Mouse (Mus musculus) liver, adult (tissue): Measurements from ENCODE around the gene Hcn2.

ENCODE experiments used
- GATA4 ChIP-seq: IDR thresholded peaks from 2 replicates; pipeline ENCODE4 v1.6.1; 2014; ENCODE audit warnings: mild to moderate bottlenecking, low read length; ENCODE audit not compliant: insufficient replicate concordance

Gene Hcn2

DNA sequence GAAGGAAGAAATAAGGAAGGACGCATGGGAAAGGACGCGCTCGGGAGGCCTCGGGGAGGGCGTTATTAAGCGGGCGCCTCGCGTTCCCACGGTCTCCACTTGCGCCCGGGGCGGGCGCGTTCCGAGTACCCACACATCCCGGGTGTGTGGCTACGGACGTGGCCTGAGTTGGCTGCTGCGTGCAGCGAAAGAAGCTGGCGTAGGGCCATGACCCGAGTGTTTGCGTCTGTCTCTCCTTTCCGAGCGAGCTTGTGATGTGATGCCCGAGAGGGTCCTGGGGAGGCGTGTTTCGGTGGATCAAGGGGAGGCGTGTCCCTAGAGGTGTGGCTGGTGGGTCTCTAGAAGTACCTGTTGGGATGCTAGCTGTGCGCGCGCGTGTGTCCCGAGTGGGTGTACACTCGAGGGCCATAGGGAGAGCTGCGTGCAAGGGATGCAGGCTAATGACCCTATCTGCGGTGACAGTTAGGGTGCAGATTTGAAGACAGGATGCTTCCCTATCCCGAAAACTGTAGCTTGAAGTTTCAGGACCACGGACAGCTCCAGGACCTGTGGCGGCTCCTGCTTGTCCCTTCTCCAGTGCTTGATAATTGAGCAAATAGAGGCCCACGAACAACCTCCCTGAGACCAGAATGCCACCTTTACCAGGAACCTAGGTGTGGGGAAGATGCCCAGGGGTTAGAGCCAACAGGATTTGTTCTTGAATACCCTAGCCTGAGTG, 1.4 kb downstream of the Hcn2 start:
- no peak for TF ChIP-seq GATA4

DNA sequence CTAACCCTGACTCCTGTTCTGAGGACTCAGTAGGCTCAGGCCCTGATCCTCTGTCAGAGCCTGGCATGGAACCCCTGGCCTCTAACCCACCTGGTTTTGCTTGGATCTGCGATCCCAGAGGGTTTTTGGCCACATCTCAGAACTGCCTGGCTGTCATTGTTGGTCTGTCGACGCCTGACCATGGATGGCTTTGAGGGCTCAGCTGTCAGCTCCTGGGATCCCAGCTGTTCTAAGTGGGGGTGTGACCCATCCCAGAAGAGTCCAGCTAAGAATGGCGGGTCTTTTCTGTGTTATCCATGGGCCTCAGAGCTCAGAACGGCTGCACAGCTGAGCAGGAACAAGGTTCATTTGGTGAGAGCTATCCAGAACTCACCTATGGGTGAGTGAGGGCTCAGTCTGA, 4.7 kb downstream of the Hcn2 start:
- no peak for TF ChIP-seq GATA4

DNA sequence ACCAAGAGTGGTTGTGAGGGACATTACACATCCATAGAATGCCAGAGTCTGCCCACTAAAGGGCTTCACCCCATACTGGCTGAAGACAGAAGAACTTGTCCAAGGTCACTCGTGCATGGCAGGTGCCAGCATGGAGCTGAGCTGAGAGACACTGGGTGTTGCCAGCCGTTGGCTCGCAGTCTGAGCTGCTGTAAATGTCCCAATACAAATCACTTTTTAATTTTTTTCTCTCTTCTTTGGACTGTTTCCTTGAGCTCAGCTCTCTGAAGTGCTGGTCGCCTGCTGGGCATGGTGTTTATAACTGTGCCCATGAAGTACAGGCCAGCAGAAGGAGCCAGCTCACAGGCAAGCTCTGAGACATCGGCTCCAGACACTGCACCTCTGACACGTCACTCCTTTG, 6.6 kb downstream of the Hcn2 start:
- no peak for TF ChIP-seq GATA4

DNA sequence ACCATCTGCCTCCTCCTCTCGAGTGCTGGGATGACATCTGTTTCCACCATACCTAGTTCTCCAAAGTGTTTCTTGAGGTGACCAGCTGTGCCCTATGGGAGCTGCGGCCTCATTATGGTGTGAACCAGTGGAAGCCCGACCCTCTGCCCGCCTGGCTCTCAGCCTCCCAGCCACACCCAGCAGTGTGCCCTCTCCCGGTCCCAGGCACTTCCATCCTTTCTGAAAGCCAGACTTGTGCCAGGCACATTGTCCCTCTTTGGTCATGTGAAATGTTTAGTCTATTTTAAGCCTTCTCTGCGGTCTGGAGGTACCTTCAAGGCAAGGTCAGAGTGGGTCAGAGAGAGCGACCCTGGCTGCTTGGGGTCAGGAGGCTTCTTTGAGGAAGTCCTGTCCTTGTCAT, 7.3 kb downstream of the Hcn2 start:
- TF ChIP-seq GATA4, result no peak

DNA sequence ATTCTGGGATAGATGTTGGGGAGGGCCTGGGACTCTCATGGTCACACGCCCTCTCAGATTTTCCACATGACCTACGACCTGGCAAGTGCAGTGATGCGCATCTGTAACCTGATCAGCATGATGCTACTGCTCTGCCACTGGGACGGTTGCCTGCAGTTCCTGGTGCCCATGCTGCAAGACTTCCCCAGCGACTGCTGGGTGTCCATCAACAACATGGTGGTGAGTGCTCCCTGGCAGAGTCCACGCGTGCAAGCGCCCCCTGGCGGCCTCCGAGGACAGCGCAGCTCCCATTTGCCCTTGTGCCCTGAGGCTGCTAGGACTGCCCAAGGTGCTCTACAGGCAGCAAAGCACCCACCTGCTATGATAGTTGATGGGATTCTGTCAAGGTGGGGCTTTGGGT, 9.7 kb downstream of the Hcn2 start:
- TF ChIP-seq GATA4, result no peak

DNA sequence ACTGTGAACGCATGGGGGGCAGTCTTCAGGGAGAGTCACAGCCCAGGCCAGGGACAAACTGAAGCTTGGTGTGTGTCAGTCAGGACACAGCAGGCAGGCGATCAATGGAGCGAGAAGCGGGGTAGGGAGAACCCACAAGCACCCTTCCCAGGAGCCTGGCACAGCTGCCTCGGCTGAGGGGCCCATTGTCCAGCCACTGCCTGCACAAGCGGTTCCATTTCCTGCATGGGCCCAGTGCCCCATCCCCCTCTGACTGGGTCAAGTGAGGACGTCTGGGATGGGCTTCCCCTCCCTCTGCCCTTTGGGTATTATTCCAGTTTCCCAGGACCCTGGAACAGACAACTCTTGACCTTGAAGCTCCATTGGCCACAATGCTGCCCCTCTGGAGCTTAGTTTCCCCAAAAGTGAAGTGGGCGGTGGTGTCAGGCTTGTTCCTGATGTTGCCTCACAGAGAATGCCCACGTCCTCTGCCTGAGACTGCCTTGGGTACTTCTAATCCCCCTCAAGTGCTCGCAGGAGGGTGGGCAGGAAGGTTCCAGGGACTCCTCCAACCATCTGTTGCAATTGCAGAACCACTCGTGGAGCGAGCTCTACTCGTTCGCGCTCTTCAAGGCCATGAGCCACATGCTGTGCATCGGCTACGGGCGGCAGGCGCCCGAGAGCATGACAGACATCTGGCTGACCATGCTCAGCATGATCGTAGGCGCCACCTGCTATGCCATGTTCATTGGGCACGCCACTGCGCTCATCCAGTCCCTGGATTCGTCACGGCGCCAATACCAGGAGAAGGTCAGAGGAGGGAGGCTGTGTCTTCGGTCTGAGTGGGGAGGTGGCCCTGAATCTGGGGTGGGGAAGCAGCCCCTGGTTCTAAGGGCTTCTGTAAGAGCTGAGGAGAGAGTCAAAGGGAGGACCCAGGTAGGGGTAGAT, 12.2 kb downstream of the Hcn2 start:
- TF ChIP-seq GATA4, result no peak

DNA sequence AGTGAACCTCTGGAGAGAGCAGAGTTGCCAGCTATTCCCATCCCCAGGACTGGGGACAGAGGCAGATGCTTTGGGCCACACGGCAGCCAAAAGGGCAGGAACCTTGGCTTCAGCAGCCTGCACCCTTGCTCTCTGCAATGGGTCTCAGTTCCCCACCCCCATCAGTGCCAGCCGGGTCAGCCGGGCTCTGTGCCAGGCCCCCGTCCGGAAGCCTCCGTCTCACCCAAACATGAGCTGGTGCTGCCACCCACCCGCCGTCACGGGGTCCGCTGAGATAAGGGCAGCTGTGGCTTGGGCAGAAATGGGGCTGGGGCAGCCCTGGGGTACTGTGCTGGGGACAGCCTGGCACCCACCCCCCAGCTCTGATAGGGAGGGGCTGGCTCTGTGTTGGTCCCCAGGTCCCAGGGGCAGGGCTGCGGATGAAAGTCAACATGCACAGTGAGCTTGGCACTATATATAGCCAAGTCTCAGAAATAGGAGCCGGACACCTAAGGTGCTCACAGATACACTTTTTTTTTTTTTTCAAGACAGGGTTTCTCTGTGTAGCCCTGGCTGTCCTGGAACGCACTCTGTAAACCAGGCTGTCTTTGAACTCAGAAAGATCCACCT, 13.0 kb downstream of the Hcn2 start:
- no peak for TF ChIP-seq GATA4

DNA sequence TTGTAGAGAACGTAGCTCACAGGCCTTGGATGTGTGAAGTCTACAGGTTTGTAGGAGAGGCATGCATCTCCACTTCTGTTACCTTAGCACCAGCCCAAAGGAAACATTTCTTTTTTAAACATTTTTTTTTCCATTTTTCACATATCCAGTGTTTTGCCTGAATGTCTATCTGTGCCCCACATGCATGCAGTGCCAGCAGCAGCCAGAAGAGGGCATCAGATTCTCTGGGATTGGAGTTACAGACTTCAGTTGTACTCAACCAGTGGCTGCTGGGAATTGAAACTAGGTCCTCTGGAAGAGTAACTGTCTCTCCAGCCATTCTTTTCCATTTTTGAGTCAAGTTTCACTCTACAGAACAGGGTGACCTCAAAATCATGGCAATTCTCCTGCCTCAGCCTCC, 16.1 kb downstream of the Hcn2 start:
- TF ChIP-seq GATA4, result no peak

DNA sequence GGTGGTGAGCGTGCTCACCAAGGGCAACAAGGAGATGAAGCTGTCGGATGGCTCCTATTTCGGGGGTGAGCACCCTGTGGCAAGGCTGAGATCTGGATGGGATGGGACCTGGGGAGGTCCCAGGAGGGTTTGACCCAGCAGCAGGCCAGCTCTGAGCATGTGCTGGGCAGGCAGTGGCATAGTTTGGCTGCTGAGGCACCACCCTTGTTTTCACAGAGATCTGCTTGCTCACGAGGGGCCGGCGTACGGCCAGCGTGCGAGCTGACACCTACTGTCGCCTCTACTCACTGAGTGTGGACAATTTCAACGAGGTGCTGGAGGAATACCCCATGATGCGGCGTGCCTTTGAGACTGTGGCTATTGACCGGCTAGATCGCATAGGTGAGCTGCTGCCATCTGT, 17.4 kb downstream of the Hcn2 start:
- no peak for TF ChIP-seq GATA4

DNA sequence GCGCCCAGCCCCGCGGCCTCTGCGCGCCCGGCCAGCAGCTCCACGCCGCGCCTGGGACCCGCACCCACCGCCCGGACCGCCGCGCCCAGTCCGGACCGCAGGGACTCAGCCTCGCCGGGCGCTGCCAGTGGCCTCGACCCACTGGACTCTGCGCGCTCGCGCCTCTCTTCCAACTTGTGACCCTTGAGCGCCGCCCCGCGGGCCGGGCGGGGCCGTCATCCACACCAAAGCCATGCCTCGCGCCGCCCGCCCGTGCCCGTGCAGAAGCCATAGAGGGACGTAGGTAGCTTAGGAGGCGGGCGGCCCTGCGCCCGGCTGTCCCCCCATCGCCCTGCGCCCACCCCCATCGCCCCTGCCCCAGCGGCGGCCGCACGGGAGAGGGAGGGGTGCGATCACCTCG, 18.9 kb downstream of the Hcn2 start:
- TF ChIP-seq GATA4, result no peak

DNA sequence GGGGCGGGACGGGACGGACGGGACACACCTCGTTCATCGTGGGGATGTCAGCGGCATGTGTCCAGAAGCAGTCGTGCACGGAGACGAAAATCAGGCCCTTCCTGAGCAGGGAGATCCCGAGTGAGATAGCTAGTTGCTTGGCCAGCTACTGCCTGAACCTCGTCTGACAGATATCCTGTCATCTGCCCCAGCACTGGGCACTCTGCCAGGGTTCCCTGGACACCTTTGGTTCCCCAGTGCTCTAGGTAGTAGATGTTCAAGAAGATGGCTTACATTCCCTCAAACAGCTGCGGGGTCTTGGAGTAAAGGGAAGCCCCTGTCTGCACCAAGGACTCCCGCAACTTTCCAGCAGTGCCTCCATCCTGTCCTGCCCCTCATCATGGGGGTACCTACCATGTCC, 20.3 kb downstream of the Hcn2 start:
- TF ChIP-seq GATA4, result no peak

DNA sequence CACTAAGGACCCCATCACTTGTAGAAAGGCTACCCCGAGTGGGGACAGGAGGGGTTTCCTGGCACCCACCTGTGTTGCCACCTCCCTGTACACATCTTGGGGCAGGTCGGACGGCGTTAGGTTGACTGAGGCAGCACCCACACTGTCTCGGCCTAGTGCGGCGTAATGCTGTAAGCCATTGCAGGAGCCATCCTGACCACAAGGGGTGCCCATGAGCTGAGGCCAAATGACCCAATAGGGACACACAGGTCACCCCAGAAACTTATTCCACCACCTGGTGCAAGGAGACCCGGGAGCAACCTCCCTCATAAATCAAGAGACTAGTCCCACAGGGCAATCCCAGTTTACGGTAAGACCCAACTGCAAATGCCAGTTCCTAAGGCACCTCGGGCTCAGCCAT, 21.8 kb downstream of the Hcn2 start:
- no peak for TF ChIP-seq GATA4

DNA sequence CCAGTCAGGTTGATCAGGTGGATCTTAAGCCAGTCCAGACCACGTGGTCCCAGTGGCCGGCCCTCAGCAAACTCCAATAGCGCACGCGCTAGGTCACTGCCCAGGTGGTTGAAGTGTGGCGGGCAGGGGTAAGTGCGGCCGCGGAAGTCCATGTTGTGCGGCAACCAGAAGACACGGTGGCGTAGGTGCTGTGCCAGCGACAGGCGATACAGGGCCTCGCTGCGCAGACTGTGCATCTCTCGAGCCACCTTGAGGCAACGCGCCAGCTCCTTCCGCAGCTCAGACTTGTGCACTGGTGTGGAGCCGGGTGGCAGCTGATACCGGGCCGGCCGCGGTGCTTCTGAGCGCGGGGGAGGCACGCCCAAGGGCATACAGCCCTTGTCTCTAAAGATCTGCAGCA, 22.8 kb downstream of the Hcn2 start:
- no peak for TF ChIP-seq GATA4

DNA sequence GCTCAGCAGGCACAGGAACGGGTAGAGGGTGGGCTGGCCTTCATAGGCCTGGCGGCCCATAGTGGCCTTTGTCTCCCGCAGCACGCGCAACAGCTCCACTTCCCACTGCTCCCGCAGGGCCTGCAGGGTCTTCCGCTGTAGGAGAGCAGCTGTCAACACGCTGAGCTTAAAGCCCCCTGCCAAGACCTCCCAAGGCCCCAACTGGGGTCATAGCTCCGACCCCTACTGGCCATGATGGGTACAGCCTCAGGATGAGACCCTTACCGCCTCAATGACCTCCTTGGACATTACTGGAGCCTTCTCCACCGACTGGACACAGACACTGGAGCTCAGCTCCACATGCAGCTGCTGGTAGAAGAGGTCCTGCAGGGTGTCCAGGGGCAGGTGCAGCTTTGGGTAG, 24.4 kb downstream of the Hcn2 start:
- TF ChIP-seq GATA4, result no peak

DNA sequence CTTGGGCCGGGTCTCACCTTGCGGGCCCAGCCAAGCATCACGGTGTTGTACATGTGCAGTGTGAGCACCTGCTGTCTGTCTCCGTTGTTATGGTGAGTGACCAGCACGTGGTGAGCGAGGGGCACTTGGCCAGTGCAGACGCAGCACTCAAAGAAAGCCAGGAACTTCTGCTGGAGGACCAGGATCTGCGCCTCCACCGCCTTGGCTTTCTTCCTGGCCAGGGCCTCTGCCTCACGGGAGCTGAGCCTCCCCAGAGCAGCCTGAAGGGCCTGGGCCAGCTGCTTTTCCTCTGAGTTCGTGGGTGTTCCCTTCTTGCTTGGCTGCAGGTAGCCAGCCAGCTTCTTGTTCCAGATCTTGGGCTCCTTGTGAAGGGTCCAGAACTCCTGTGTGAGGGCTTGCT, 26.7 kb downstream of the Hcn2 start:
- no peak for TF ChIP-seq GATA4

DNA sequence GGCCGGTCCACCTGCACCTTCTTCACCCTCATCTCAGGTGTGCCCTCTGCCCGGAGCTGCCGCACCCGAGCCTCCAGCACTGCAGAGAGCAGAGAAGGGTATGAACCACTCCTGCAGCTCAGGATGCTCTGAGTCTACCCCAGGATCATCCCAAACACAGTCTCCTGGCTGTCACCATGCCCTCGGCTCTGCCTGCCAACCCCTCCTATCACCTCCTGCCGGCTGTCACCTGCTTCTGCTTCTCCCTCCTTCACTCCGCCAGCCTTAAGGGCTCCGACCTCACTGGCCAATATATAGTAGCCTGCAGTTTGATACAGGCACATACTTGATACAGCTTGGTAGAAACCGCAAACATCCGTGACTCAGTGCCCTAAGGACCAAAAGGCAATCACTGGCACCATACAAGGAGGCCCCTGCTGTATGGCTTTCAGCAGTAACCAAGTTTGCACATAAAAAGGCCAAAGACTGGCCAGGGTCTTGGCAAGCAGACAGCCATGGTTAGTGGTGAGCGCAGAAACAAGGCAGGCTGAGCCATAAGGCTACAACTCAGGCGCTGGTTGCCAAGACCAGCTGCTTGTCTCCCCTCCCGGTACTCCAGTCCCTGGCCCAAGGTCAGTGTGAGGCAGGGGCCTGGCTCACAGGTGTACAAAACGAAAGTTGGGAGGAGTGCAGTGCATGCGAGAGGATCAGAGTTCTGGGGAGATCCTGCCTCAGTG, 27.4 kb downstream of the Hcn2 start:
- TF ChIP-seq GATA4, result no peak

DNA sequence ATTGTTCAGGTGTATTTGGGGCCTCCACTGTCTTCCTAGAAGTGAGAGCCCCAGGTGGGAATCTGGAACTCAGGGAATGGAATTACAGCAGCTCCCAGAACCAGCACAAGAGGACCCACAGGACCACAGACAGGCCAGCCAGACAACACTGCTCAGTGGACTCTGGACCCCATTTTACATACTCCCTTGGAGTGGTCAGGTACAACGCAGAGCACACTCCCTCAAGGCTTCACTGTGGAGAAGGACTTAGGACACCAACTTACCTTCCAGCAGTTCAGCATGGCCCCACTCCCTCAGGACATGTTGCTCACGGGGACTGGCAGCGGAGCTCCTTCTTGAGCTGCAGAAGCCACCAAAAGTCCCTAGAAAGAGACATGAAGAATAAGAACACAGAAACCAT, 29.0 kb downstream of the Hcn2 start:
- TF ChIP-seq GATA4, result no peak
